Mouse (Mus musculus) forelimb bud, embryonic 11.5 days (tissue): ENCODE data around the gene B3gnt3.

Experiments used
- DNase-seq: peaks from one replicate; pipeline ENCODE4 v3.0.0-alpha.2; 2012; ENCODE audit warnings: low read depth, low spot score

Gene B3gnt3

DNA sequence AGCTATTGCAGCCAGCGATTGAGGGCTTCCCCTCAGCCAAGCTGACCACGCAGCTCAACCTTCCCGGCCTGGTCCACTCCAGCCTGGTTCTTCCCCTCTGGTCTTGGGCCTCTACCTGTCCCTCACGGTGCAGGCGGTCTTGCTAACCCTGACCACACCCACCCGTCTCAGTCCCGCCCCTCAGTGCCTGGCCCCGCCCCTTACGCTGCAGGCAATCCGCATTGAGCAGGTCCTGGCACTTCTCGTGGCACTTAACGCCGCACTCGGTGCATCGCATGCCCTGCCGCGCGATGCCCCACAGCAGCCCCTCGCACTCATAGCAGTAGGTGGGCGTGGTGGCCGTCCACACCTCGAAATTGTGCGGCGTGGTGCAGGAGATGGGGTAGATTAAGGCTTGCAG lies 47.0 kb downstream of the B3gnt3 start:
- no peak for DNase-seq

- no peak for DNase-seq
These were observed 56.1 kb downstream of the B3gnt3 start for GRCm38 (mm10) chr8:71645510-71645909.
